Mouse (Mus musculus) frontal cortex, adult (tissue): ENCODE results near the gene Fam160a1.

ENCODE experiments used
- ATAC-seq: cut with Nextera tagmentation; 2 replicates; pipeline ENCODE4 v1.9.2; 2017; ENCODE audit warnings: mild to moderate bottlenecking, moderate library complexity, mixed read lengths; ENCODE audit not compliant: low TSS enrichment

The Fam160a1 gene

GRCm38 (mm10) chr3:85827283-85827682 is 10.2 kb upstream of the Fam160a1 start:
- ATAC-seq, result no peak

DNA sequence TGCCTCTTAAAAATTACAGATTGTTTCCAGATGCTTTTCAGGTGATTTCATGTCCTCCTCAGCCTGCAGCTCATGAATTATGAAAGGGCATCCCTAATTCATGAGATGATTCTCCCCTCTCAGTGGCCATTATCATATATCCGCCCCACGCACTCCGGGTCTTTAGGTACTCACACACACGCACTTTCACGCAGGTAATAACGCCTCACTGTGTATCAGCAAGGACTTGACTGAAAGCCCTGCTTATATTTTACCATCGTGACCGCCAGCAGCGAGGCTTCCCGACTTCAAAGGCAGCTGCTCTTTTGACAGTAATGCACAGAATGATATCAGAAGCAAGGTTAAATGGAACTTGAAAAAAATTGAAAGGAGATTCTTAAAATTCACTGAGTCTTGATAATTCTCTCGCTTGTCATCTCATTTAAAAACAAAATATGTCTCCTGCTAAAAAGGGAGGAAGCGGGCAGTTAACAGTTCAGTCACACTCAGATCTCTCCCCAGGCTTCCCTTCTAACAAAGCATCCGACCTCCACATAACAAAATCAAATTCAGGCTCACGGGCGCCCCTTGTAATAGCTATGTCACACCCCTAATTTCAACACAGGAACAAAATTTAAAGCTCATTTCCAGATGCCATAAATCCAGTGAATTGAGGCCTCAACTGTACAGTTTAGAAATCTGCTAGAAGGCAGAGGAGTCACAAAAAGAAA is 3.9 kb upstream of the Fam160a1 start:
- no peak for ATAC-seq

DNA sequence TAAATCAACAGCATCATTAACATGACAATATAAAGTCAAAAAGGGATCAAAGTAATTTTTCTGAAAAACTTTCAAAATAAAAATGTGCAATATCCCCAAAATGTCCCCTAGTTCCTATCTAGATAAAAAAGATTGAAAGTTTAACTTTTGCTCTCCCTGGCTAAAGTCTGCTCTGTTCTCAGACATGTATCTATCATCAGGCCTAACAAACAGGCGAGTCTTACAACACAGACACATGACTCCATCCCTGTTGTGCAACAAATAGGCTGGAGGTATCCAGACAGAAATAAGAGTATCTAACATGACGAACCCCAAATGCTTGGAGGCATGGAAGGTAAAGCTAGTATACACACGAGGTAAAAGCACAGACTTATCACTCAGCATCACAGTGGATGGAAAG is 2.2 kb upstream of the Fam160a1 start:
- ATAC-seq, result no peak

DNA sequence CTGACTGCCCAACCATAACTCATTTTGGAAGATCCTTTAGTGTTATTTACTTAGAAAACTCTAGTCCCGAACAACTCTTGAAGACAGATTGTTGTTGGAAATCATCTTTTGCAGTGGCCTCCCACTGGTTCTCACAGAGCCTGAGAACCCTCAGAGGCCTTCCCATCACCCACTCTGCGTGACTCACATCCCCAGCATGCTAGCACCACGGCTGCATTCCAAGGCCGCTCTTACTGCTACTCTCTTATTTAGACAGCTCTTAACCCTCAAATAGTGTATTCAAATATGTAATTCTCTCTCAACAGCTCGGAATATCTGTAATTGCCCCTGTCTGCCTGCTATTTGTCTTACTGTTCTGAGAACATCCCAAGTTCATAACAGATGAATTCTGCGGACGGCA is 2.9 kb downstream of the Fam160a1 start:
- peak; percentile 100 for ATAC-seq

DNA sequence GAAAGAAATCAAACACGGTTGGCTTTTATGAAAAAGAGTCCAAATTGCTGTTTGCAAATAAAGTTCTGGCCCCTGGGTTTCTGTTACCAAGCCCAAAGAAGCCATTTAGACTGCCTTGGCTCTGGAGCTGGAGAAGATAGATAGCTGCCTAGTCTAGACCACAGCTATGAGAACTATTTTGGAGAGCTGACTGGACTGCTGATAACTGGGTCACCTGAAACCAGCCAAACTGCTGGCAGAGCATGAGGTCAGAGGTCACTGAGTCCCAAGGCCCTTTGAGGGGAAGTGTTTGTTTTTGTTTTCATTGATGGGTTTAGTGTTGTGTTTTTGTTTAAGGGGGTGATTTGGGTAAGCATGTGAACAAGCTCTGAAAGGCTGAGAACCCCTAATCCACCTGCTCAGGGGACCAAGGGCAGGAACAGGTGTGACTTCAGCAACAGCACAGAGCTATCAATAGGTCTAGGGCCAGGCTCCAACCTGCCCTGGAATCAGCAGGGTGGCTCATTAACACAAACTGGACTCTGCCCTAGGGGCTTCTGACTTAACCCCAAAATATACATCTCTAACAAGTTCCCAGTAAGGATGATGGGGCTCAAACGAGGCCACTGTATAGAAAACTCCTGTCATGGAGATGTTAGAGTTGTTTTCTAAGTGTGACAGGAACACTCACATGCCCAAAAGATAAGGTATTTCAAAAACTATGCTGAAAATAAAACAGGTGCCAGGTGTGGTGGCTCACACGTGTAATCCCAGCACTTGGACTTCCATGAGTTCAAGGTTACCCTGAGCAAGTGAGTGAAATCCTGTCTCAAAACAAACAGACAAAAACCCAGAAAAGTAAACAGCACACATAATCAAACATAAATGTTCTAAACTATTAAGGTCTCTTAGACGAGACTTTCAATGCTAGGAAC is 3.7 kb downstream of the Fam160a1 start:
- ATAC-seq, result no peak

DNA sequence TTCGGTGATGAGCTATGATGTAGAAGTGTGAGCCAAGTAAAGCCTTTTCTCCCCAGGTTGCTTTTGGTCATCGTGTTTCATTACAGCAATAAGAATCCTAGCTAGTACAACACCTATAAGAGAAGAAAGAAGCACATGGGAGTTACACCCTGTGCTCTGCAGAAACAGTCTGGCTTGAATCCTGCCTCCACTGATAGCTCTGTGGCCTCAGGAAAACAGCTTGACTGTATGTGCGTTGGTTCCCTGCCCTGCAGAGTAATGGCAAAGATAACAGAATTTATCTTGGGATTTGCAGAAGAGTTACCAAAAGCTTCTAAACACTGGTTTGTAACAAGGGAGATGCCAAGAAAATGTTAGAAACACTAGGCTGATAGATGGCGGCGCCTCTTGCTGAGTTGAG is 5.1 kb downstream of the Fam160a1 start:
- no peak for ATAC-seq

DNA sequence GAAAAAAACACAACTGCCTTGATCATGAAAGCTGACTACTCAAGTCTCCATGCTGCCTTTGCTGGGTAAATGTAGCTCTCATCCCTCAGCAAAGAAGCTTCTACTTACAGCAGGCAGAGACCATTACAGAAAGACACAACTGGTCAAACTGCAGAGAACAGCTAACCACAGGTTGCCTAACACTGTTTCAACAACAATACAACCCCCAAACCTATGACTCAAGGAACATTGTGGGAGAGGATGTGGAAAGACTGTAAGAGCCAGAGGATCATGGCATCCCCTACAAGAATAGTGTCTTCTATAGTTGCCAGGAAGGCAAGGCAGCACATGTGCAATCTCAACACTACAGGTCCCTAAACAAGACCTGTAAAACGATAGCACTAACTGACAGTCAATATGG is 23.9 kb downstream of the Fam160a1 start:
- ATAC-seq, result no peak

DNA sequence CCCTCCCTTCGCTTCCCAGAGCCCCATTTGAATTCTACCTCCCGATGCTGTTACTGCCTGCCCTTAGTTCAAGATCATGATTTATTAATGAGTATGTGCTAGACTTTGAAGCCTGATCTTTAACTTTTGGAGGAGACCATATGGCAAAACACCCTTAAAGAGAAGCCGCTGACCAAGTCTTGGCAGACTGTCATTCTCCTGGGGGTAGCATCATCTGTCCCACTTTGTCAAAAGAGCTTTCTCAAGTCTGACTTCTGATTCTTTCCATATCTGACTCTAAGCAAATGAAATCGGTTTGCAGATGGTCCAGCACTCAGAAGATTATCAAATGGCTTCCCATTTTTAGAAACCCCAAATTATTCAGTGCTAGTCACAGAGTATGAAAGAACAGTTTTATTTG is 27.3 kb downstream of the Fam160a1 start:
- ATAC-seq, result no peak

- no peak for ATAC-seq
Measured at GRCm38 (mm10) chr3:85786501-85786900, 30.6 kb downstream of the Fam160a1 start.

- no peak for ATAC-seq
Measured at GRCm38 (mm10) chr3:85780906-85781305, 36.2 kb downstream of the Fam160a1 start.

DNA sequence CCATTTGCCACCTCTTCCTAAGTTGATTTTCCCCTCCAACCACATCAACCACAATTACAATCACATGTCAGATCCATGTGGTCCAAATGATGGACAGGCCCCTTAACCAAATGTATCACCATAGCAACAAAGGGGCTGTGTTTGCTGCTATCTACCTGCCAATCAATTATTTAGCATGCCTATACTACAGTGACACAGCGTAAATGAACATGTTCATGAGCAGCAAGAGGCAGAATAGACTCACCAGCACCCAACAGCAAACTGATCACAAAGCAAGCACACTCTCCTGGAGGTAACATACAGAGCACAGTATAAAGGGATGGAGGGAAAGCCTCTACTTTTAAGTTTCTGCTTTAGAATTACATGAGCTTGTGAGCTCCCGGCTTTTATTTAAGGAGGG is 36.8 kb downstream of the Fam160a1 start:
- ATAC-seq, result no peak

DNA sequence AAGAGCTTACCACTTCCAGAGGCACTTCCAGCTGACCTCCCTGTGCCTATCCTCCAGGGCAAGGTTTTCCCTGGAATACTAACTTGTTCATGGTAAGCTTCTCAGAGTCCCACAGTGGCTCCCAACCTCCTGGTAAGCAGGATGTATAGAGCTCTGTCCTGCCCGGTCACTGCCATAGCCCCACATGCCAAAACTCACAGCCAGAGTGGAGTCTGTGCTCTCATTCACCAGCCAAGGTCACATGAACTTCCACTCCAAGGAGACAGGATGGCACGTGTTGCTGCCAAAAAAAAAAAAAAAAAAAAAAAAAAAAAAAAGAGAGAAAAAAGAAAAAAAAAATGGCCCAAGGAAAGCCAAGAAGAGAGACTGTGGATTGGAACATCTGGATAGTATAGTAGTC is 39.2 kb downstream of the Fam160a1 start:
- ATAC-seq, result no peak

DNA sequence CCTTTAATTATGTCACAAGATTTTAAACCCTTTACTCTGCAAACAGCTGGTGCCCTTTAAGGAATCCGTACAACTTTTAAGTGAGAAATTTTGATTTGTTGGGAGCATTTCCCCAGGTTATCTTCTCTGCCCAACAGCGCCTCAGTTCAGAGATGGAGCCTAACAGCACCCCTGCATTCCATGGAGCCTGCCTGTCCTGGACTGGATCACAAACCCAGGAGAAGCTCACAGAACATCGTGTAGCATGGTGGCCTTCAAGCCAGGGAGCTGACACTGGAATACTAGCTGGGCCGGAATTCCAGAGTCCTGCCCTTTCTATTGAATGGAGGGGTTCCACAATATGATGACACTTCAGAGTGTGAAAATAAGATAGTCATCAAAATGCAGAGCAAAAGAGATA is 39.7 kb downstream of the Fam160a1 start:
- no peak for ATAC-seq

DNA sequence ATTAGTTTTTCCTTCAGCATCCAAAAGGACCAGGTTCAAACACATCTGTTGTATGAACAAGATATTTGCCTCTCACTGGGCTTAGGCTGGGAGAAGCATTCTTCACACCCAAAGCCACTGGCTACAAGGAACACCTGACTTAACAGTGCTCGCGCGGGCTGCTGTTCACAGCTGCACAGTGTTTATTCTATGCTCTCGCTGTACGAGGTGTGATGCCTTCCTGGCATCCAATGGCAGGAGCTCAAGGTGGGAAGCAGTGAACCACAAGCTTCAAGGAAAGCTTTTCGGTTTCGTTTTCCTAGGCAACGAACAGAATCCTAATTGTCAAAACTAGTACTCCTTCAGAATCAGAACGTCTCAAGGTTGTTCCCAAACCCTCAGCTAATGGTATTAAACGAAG is 40.4 kb downstream of the Fam160a1 start:
- peak; percentile 48 for ATAC-seq

DNA sequence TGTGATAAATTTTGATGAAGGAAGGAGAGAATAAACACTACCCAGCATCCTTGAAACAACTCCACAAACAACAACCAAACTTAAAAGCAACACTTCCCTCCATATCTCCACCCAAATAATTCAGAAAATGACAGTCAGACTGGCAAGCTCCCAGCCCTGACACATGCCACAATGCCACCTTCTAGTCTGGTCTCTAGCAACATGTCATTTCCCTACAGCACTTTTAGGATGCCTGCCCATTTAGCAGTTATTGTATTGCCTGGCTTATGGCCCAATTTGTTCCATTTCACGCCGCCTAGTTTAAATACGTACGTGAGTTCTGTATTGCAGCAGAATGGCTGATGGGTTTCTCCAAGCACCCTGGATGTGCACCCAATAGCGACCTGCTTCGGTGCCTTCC is 41.0 kb downstream of the Fam160a1 start:
- ATAC-seq, result no peak

DNA sequence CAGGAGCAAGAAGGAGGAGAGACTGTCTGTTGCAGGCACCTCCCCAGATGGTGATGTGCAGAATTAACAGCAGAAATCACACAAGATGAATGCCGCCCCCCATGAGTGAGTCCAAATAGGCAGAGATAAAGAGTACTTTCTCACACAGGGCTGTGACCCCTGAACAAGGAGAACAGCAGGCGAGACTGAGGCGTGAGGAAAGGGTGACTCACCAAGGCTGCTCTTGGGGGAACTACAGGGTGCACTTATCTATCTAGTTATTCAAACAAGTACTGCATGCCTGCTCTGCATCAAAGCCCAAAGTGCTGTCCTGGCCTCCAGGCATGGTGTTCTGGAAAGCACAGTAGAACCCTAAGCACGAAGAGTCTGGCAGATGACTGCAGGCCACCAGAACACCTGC is 43.2 kb downstream of the Fam160a1 start:
- 0 out of 2 replicates have a peak, but pooled peaks have one; percentile 14 for ATAC-seq

- ATAC-seq, result 0 out of 2 replicates have a peak, but pooled peaks have one; percentile 49
Measured at GRCm38 (mm10) chr3:85773425-85773824, 43.7 kb downstream of the Fam160a1 start.

DNA sequence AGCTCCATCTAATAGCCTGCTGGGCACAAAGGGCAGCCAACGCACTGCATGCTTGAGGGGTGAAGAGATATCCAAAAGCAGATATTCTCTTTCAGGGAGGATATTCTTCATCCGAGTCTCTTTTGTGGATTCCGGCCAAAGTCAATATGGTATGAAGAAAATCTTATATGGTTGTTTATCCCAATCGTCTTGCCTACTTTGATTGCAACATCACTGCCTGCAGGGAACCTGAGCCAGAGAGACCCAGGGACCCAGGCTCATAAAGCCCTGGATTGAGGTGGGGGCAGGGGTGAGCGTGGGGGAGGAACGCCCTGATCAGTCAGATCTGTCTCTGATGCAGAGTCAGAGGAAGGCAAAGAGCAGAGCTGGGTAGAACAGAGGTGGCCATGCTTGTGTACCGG is 52.2 kb downstream of the Fam160a1 start:
- no peak for ATAC-seq

- no peak for ATAC-seq
Measured at GRCm38 (mm10) chr3:85764008-85764834, 52.9 kb downstream of the Fam160a1 start.

- no peak for ATAC-seq
Measured at GRCm38 (mm10) chr3:85757944-85758343, 59.1 kb downstream of the Fam160a1 start.

DNA sequence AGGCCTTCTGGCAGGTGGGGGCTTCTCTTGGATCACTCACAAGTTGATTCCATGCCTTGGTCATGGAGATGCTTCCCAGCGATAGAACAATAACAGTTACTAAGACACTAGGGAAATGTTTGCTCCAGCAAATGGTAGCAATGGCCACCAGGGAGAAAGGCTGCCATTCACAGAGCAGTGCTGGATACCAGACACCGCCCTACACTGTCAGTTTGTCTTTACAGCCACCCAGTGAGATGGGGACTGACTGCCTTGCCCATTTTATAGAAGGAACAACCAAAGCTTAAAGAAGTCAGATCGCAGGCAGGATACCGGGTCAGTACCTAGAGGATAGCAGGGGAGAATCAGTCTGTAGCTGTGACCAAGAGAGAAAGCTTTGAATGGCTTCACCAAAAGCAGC is 59.7 kb downstream of the Fam160a1 start:
- no peak for ATAC-seq

GRCm38 (mm10) chr3:85749348-85749747 is 67.7 kb downstream of the Fam160a1 start:
- ATAC-seq, result 0 out of 2 replicates have a peak, but pooled peaks have one; percentile 41
